Mouse (Mus musculus) E14TG2a.4 (cell line): ENCODE results near the gene Zfp428.
"Not testable (repeated sequence)": the region's sequence is repeated elsewhere in the genome, so short reads cannot be mapped to it uniquely, and the experiment has no call there.

Experiments
- CTCF ChIP-seq: conservative IDR thresholded peaks from 2 replicates; pipeline ENCODE4 v1.5.1; 2014; ENCODE audit warnings: low read length
- NANOG ChIP-seq: IDR thresholded peaks from 2 replicates; pipeline ENCODE4 v1.6.1; 2014; ENCODE audit warnings: borderline replicate concordance, low read length, mixed read lengths
- POU5F1 ChIP-seq: IDR thresholded peaks from 2 replicates; pipeline ENCODE4 v1.6.1; 2014; ENCODE audit warnings: low read length, borderline replicate concordance

DNA sequence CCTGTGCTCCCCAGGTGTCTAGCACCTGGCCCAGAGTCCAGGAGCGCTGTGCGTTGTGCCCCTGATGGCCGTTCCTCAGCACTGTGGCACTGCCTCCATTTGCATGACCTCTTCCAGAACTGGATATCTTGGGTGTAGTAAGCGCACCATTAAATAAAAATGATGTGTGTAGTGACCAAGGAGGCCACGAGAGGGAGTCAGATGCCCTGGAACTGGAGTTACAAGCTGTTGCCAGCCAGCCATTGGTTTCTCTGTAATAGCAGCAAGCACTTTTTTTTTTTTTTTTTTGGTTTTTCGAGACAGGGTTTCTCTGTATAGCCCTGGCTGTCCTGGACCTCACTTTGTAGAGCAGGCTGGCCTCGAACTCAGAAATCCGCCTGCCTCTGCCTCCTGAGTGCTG lies 9.5 kb downstream of the Zfp428 start:
- peak; percentile 55 for TF ChIP-seq CTCF
- TF ChIP-seq POU5F1, NANOG: not testable (repeated sequence)
